Mouse (Mus musculus) testis, adult 2 months (tissue): Measurements from ENCODE around the gene Kcnq4. TPM values are rescaled to one million over a fixed set of nuclear protein-coding genes. Genes with fewer than 3 reads are reported as not detected.

Experiments
- H3K27ac ChIP-seq: fragments of 200-500 bp; 2 replicates; pipeline ENCODE4 v1.5.1; 2012; ENCODE audit warnings: low read depth, low read length; ENCODE audit not compliant: control insufficient read depth, insufficient read depth
- H3K27me3 ChIP-seq: fragments of 200-500 bp; 2 replicates; pipeline ENCODE4 v1.6.1; 2012; ENCODE audit warnings: mild to moderate bottlenecking, low read length, moderate library complexity; ENCODE audit not compliant: control insufficient read depth, insufficient read depth
- H3K36me3 ChIP-seq: fragments of 200-500 bp; 2 replicates; pipeline ENCODE4 v1.6.1; 2012; ENCODE audit warnings: mild to moderate bottlenecking, low read length; ENCODE audit not compliant: control insufficient read depth, insufficient read depth
- H3K4me1 ChIP-seq: fragments of 200-500 bp; 2 replicates; pipeline ENCODE4 v1.6.1; 2012; ENCODE audit warnings: low read length; ENCODE audit not compliant: control insufficient read depth, insufficient read depth
- H3K4me3 ChIP-seq: fragments of 200-500 bp; 2 replicates; pipeline ENCODE4 v1.5.1; 2012; ENCODE audit warnings: low read depth, mild to moderate bottlenecking, low read length, moderate library complexity, mixed read lengths; ENCODE audit not compliant: control insufficient read depth
- CTCF ChIP-seq: fragments of 200-500 bp; IDR thresholded peaks from 2 replicates; pipeline ENCODE4 v1.5.1; 2012; ENCODE audit warnings: low read depth, mild to moderate bottlenecking, inconsistent platforms, low read length, moderate library complexity; ENCODE audit not compliant: control insufficient read depth, insufficient read depth, insufficient replicate concordance
- POLR2A ChIP-seq: fragments of 200-500 bp; IDR thresholded peaks from 2 replicates; pipeline ENCODE4 v1.6.1; 2012; ENCODE audit warnings: low read depth, mild to moderate bottlenecking, inconsistent platforms, low read length, moderate library complexity; ENCODE audit not compliant: control insufficient read depth
- polyA plus RNA-seq: library from polyadenylated mRNA; depleted of rRNA; stranded (reverse); fragments of >200 nt; gene quantifications from 2 replicates; pipeline ENCODE4 v1.2.3, GENCODE M21; 2012

Gene Kcnq4
- polyA plus RNA-seq, 1 experiment = 1.6 TPM

GRCm38 (mm10) chr4:120713021-120713420, 35.4 kb downstream of the Kcnq4 start:
- Histone ChIP-seq H3K27ac (no peak overlapping the region), H3K27me3 (no peaks in the 10 kb centered on the region), H3K4me3 (no peak overlapping the region), H3K4me1 (peaks cover 4% of the 10 kb centered on the region; the same call in 1 of the 2 replicates), H3K36me3 (no peaks in the 10 kb centered on the region)
- TF ChIP-seq POLR2A (no peak), CTCF (no peak)

GRCm38 (mm10) chr4:120712236-120712635, 36.2 kb downstream of the Kcnq4 start:
- no peaks in the 10 kb centered on the region for H3K27me3 ChIP-seq
- H3K27ac ChIP-seq = no peak overlapping the region
- peaks cover 4% of the 10 kb centered on the region; the same call in 1 of the 2 replicates for H3K4me1 ChIP-seq
- H3K4me3 ChIP-seq = no peak overlapping the region
- no peaks in the 10 kb centered on the region for H3K36me3 ChIP-seq
- TF ChIP-seq POLR2A = no peak
- TF ChIP-seq CTCF = no peak

GRCm38 (mm10) chr4:120702511-120702910, 45.9 kb downstream of the Kcnq4 start:
- peaks cover 8% of the 10 kb centered on the region for H3K4me1 ChIP-seq
- H3K36me3 ChIP-seq = no peaks in the 10 kb centered on the region
- no peak overlapping the region for H3K4me3 ChIP-seq
- TF ChIP-seq POLR2A = no peak
- no peak for TF ChIP-seq CTCF
- no peaks in the 10 kb centered on the region for H3K27me3 ChIP-seq
- H3K27ac ChIP-seq = no peak overlapping the region

GRCm38 (mm10) chr4:120702056-120702455, 46.4 kb downstream of the Kcnq4 start:
- H3K27ac ChIP-seq = no peak overlapping the region

GRCm38 (mm10) chr4:120701180-120701579, 47.2 kb downstream of the Kcnq4 start:
- H3K4me3 ChIP-seq = no peak overlapping the region
- no peaks in the 10 kb centered on the region for H3K36me3 ChIP-seq
- H3K4me1 ChIP-seq = peaks cover 11% of the 10 kb centered on the region
- H3K27ac ChIP-seq = no peak overlapping the region
- TF ChIP-seq CTCF (no peak), POLR2A (no peak)
- no peaks in the 10 kb centered on the region for H3K27me3 ChIP-seq

More at GRCm38 (mm10) chr4:120702056-120702455, 46.4 kb downstream of the Kcnq4 start:
- H3K27me3 ChIP-seq = no peaks in the 10 kb centered on the region
- peaks cover 11% of the 10 kb centered on the region for H3K4me1 ChIP-seq
- H3K4me3 ChIP-seq = no peak overlapping the region
- no peaks in the 10 kb centered on the region for H3K36me3 ChIP-seq
- TF ChIP-seq CTCF = no peak
- no peak for TF ChIP-seq POLR2A

- no peaks in the 10 kb centered on the region for H3K36me3 ChIP-seq
- peak overlapping the region; percentile 30 for H3K4me3 ChIP-seq
- no peak overlapping the region for H3K27ac ChIP-seq
- no peaks in the 10 kb centered on the region for H3K27me3 ChIP-seq
- H3K4me1 ChIP-seq = peaks cover 11% of the 10 kb centered on the region
- TF ChIP-seq CTCF (no peak), POLR2A (no peak)
These were observed 50.5 kb downstream of the Kcnq4 start for GRCm38 (mm10) chr4:120697799-120698484.

- TF ChIP-seq CTCF (no peak), POLR2A (no peak)
- Histone ChIP-seq H3K36me3 (no peaks in the 10 kb centered on the region), H3K4me1 (peaks cover 11% of the 10 kb centered on the region), H3K4me3 (no peak overlapping the region), H3K27me3 (no peaks in the 10 kb centered on the region), H3K27ac (no peak overlapping the region)
These were observed 51.1 kb downstream of the Kcnq4 start for GRCm38 (mm10) chr4:120697353-120697752.

- H3K36me3 ChIP-seq = no peaks in the 10 kb centered on the region
- no peak overlapping the region for H3K4me3 ChIP-seq
- no peak overlapping the region for H3K27ac ChIP-seq
- H3K4me1 ChIP-seq = peaks cover 4% of the 10 kb centered on the region
- TF ChIP-seq CTCF (peak; percentile 73; the same call in 1 of the 2 replicates), POLR2A (no peak)
- no peaks in the 10 kb centered on the region for H3K27me3 ChIP-seq
These were observed 55.7 kb downstream of the Kcnq4 start for GRCm38 (mm10) chr4:120692717-120693116.
